Mouse (Mus musculus) testis, adult 10 weeks (tissue): ENCODE data around the gene Olfr1474. TPM values are rescaled to one million over a fixed set of nuclear protein-coding genes. Genes with fewer than 3 reads are reported as not detected.

Experiments used
- polyA plus RNA-seq: library from polyadenylated mRNA; stranded (reverse); fragments of 350-450 nt; fragmentation: Illumina TruSeq; extraction: RNeasy Lipid Tissue Mini Kit (QIAGEN cat#74804); gene quantifications from one replicate; pipeline ENCODE4 v1.2.3, GENCODE M21; 2014; ENCODE audit warnings: low read depth, low replicate concordance

Olfr1474 gene
- polyA plus RNA-seq: not detected

GRCm38 (mm10) chr19:13469265-13469664 lies at the start of gene Olfr1474:
Gene Olfr1474 (plus strand): TSS chr19:13469565.

GRCm38 (mm10) chr19:13443109-13443508 lies 26.3 kb upstream of the Olfr1474 start, which contains the start of gene Olfr1471:
Gene Olfr1471 (plus strand): TSS chr19:13443409.

GRCm38 (mm10) chr19:13455986-13456385 lies 13.4 kb upstream of the Olfr1474 start, which contains the start of gene Olfr1472:
Gene Olfr1472 (minus strand): TSS chr19:13456086.

GRCm38 (mm10) chr19:13480096-13480495 lies 10.7 kb downstream of the Olfr1474 start, which contains the start of gene Olfr1475:
Gene Olfr1475 (minus strand): TSS chr19:13480196.

GRCm38 (mm10) chr19:13500246-13500645 lies 30.9 kb downstream of the Olfr1474 start, which contains the start of gene Olfr1477:
Gene Olfr1477 (plus strand): TSS chr19:13500546.

Other genes with a start within 250 kb of the Olfr1474 start
- not detected for gene Olfr1463, start 238.2 kb upstream of the Olfr1474 start, polyA plus RNA-seq
- not detected for gene Olfr1465, start 154.0 kb upstream of the Olfr1474 start, polyA plus RNA-seq
- gene Olfr1466, start 130.7 kb upstream of the Olfr1474 start, polyA plus RNA-seq: not detected
- not detected for gene Olfr1467, start 107.3 kb upstream of the Olfr1474 start, polyA plus RNA-seq
- gene Olfr1469, start 61.7 kb upstream of the Olfr1474 start, polyA plus RNA-seq: not detected
- not detected for gene Olfr1471, start 26.2 kb upstream of the Olfr1474 start, polyA plus RNA-seq
- gene Olfr1472, start 13.5 kb upstream of the Olfr1474 start, polyA plus RNA-seq: not detected
- gene Olfr1475, start 10.6 kb downstream of the Olfr1474 start, polyA plus RNA-seq: not detected
- gene Olfr1477, start 31.0 kb downstream of the Olfr1474 start, polyA plus RNA-seq: not detected
- gene Olfr1480, start 58.3 kb downstream of the Olfr1474 start, polyA plus RNA-seq: not detected
- not detected for gene Olfr1484, start 113.9 kb downstream of the Olfr1474 start, polyA plus RNA-seq
- gene Olfr1487, start 147.8 kb downstream of the Olfr1474 start, polyA plus RNA-seq: not detected
- gene Olfr1489, start 162.1 kb downstream of the Olfr1474 start, polyA plus RNA-seq: not detected
- not detected for gene Olfr1490, start 181.5 kb downstream of the Olfr1474 start, polyA plus RNA-seq
- not detected for gene Olfr1491, start 227.7 kb downstream of the Olfr1474 start, polyA plus RNA-seq